Mouse (Mus musculus) thymus, adult 2 months (tissue): Measurements from ENCODE around the gene Slc5a2.

Experiments
- CTCF ChIP-seq: fragments of 200-500 bp; IDR thresholded peaks from 2 replicates; pipeline ENCODE4 v1.5.1; 2012; ENCODE audit warnings: mild to moderate bottlenecking, control low read depth, low read length, moderate library complexity, borderline replicate concordance; ENCODE audit not compliant: control insufficient read depth, poor library complexity, insufficient read depth; ENCODE audit errors: extremely low read depth
- POLR2A ChIP-seq: fragments of 200-500 bp; IDR thresholded peaks from 2 replicates; pipeline ENCODE4 v1.6.1; 2012; ENCODE audit warnings: mild to moderate bottlenecking, low read length, control low read depth, moderate library complexity; ENCODE audit not compliant: control insufficient read depth, poor library complexity, insufficient read depth; ENCODE audit errors: extremely low read depth

- no peak for TF ChIP-seq POLR2A
- no peak for TF ChIP-seq CTCF
Measured at GRCm38 (mm10) chr7:128309216-128309615, 43.8 kb downstream of the Slc5a2 start.
